Mouse (Mus musculus) effector memory CD4-positive, alpha-beta T cell, adult 5 months (primary cell): ENCODE results near the gene Pdrg1. TPM values are rescaled to one million over a fixed set of nuclear protein-coding genes. Genes with fewer than 3 reads are reported as not detected.

ENCODE experiments used
- polyA plus RNA-seq: library from polyadenylated mRNA; unstranded; fragments of 100-300 nt; shearing (Covaris generic); gene quantifications from one replicate; pipeline ENCODE4 v1.2.1, GENCODE M21; 2017

Pdrg1 gene
- 80.7 TPM for polyA plus RNA-seq

GRCm38 (mm10) chr2:153014758-153015593, at the start of gene Pdrg1:
Pdrg1 (minus strand) TSS chr2:153015427.

GRCm38 (mm10) chr2:153031126-153032082, 16.2 kb upstream of the Pdrg1 start, which contains the start of gene Xkr7:
Xkr7 (plus strand) TSS chr2:153031852.

GRCm38 (mm10) chr2:152962091-152962793, 53.0 kb downstream of the Pdrg1 start, which contains the start of gene Ttll9:
Ttll9 (plus strand) TSS chr2:152962485.

Other genes starting within 250 kb of the Pdrg1 start
- 68.9 TPM for gene Bcl2l1, start 183.7 kb downstream of the Pdrg1 start, polyA plus RNA-seq
- gene Tpx2, start 167.5 kb downstream of the Pdrg1 start, polyA plus RNA-seq, result 0.49 TPM
- gene Mylk2, start 104.1 kb downstream of the Pdrg1 start, polyA plus RNA-seq, result not detected
- gene Foxs1, start 82.2 kb downstream of the Pdrg1 start, polyA plus RNA-seq, result not detected
- not detected for gene Dusp15, start 63.7 kb downstream of the Pdrg1 start, polyA plus RNA-seq
- not detected for gene Ttll9, start 52.9 kb downstream of the Pdrg1 start, polyA plus RNA-seq
- gene Xkr7, start 16.4 kb upstream of the Pdrg1 start, polyA plus RNA-seq, result not detected
- not detected for gene Ccm2l, start 50.5 kb upstream of the Pdrg1 start, polyA plus RNA-seq
- not detected for gene Hck, start 93.0 kb upstream of the Pdrg1 start, polyA plus RNA-seq
- gene Tm9sf4, start 145.9 kb upstream of the Pdrg1 start, polyA plus RNA-seq, result 45.9 TPM
- gene Tspyl3, start 210.0 kb upstream of the Pdrg1 start, polyA plus RNA-seq, result 8.6 TPM
- 12.9 TPM for gene Plagl2, start 226.0 kb upstream of the Pdrg1 start, polyA plus RNA-seq
- 10.1 TPM for gene Pofut1, start 226.1 kb upstream of the Pdrg1 start, polyA plus RNA-seq